Mouse (Mus musculus) erythroblast, embryonic 14.5 days (primary cell): ENCODE measurements around the gene 2510009E07Rik. TPM values are rescaled to one million over a fixed set of nuclear protein-coding genes. Genes with fewer than 3 reads are reported as not detected.
"Not testable (repeated sequence)": the region's sequence is repeated elsewhere in the genome, so short reads cannot be mapped to it uniquely, and the experiment has no call there.

ENCODE experiments used
- H3K27me3 ChIP-seq: 2 replicates; pipeline ENCODE4 v1.6.1; 2012; ENCODE audit warnings: inconsistent platforms; ENCODE audit not compliant: control insufficient read depth
- H3K36me3 ChIP-seq: 2 replicates; pipeline ENCODE4 v1.6.1; 2012; ENCODE audit warnings: mild to moderate bottlenecking, inconsistent platforms; ENCODE audit not compliant: control insufficient read depth
- H3K4me1 ChIP-seq: 2 replicates; pipeline ENCODE4 v1.6.1; 2012; ENCODE audit warnings: inconsistent platforms; ENCODE audit not compliant: control insufficient read depth
- H3K4me3 ChIP-seq: replicated peaks from 2 replicates; pipeline ENCODE3; 2012; ENCODE audit warnings: moderate library complexity, mild to moderate bottlenecking, inconsistent platforms
- H3K9me3 ChIP-seq: 2 replicates; pipeline ENCODE4 v1.6.1; 2012; ENCODE audit warnings: low read length, inconsistent platforms, mixed read lengths; ENCODE audit not compliant: control insufficient read depth
- GATA1 ChIP-seq: IDR thresholded peaks from 2 replicates; pipeline ENCODE4 v1.6.1; 2012; ENCODE audit warnings: low read length, inconsistent platforms, mixed read lengths
- TAL1 ChIP-seq: IDR thresholded peaks from 3 replicates; pipeline ENCODE4 v1.6.1; 2012; ENCODE audit warnings: low read length, inconsistent platforms, mixed read lengths
- polyA plus RNA-seq: library from polyadenylated mRNA; stranded (reverse); fragments of >175 nt; gene quantifications from 2 replicates; pipeline ENCODE4 v1.2.3, GENCODE M21; 2012

2510009E07Rik gene
- polyA plus RNA-seq, 1 experiment: not detected

- Histone ChIP-seq H3K9me3 (no peaks in the 10 kb centered on the region), H3K4me1 (peaks cover 9% of the 10 kb centered on the region), H3K36me3 (no peaks in the 10 kb centered on the region), H3K4me3 (no peak overlapping the region), H3K27me3 (peaks cover 36% of the 10 kb centered on the region)
- TF ChIP-seq TAL1 (no peak), GATA1 (no peak)
Measured at GRCm38 (mm10) chr16:21690216-21690755, 4.2 kb downstream of the 2510009E07Rik start.

- Histone ChIP-seq H3K4me1 (peaks cover 2% of the 10 kb centered on the region; the same call in 1 of the 2 replicates), H3K4me3 (no peak overlapping the region), H3K9me3 (no peaks in the 10 kb centered on the region), H3K27me3 (peaks cover 25% of the 10 kb centered on the region), H3K36me3 (no peaks in the 10 kb centered on the region)
- TF ChIP-seq TAL1: no peak
- TF ChIP-seq GATA1: no peak
Measured at GRCm38 (mm10) chr16:21689141-21689540, 5.3 kb downstream of the 2510009E07Rik start.

DNA sequence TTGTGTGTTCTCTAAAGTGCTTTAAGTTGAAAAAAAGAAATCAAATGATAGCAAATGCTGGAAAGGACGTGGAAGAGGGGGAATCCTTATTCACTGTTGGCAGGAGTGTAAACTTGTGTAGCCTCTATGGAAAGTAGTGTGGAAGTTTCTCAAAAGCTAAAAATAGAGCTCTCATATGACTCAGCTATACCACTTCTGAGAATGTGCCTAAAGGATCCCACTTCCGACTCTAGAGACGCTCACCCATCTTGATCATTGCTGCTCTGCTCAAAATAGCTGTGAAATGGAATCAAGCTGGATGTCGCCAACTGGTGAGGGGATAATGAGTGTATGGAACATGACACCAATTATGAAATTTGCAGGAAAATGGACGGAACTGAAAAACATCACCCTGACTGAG is 7.1 kb downstream of the 2510009E07Rik start:
- Histone ChIP-seq H3K27me3 (peaks cover 7% of the 10 kb centered on the region), H3K4me3 (no peak overlapping the region), H3K36me3 (no peaks in the 10 kb centered on the region), H3K9me3 (no peaks in the 10 kb centered on the region), H3K4me1 (no peaks in the 10 kb centered on the region)
- no peak for TF ChIP-seq TAL1
- TF ChIP-seq GATA1: no peak

DNA sequence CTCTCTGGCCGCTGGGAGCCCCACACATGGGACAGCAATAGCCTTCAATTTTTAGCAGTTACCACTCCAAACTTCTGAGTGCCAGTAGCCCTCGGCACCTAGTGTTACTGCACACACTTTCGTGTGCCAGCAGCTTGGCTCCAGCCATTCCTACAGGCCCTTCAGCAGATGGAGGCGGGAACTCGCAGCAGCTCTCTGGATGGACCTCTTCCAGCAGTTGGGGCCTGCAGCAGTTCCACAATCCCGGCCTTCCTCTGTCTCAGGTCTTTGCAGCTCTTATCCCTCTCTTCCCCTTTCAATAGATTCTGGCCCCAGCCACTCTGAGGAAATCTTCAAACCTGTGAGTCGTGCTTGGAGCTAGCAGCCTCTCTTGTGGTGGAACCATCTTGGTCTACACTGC is 17.7 kb downstream of the 2510009E07Rik start:
- H3K4me1 ChIP-seq: no peaks in the 10 kb centered on the region
- H3K36me3 ChIP-seq: no peaks in the 10 kb centered on the region
- H3K27me3 ChIP-seq: no peaks in the 10 kb centered on the region
- H3K4me3 ChIP-seq: no peak overlapping the region
- no peaks in the 10 kb centered on the region for H3K9me3 ChIP-seq
- TF ChIP-seq TAL1: no peak
- TF ChIP-seq GATA1: no peak

- H3K9me3 ChIP-seq, H3K4me1 ChIP-seq, H3K27me3 ChIP-seq, H3K36me3 ChIP-seq, H3K4me3 ChIP-seq: not testable (repeated sequence)
Measured at GRCm38 (mm10) chr16:21673651-21674050, 20.8 kb downstream of the 2510009E07Rik start.

DNA sequence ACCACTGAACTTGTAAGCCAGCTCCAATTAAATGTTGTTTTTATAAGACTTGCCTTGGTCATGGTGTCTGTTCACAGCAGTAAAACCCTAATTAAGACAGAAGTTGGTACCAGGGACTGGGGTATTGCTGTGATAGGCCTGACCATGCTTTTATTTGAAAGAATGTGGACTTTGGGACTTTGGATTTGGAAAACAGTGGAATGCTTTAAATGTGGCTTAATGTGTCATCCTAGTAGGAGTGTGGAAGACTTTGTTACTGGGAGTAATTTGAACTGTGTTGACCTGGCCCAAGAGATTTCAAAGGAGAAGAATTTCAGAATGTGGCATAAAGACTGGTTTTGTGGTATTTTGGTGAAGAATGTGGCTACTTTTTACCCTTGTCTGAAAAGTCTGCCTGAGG is 21.4 kb downstream of the 2510009E07Rik start:
- H3K9me3 ChIP-seq, H3K4me1 ChIP-seq, H3K27me3 ChIP-seq, H3K36me3 ChIP-seq, H3K4me3 ChIP-seq: not testable (repeated sequence)

DNA sequence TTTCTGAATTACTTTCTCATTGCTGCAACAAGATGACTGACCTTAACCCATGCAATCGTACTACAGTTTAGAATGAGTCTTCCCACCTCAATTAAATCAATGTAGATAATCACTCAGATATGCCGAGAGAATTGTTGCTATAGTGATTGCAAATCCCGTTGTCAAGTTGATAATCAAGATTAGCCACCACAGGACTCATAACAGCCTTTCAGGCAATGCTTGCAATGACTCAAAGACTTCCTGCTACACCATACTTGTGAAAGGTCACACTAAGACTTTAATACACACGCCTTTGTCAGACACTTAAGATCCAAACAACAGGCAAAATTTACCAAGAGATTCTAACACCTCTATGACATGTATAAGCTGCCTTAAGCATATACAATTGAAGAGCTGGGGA is 22.6 kb downstream of the 2510009E07Rik start:
- H3K9me3 ChIP-seq: no peaks in the 10 kb centered on the region
- no peaks in the 10 kb centered on the region for H3K36me3 ChIP-seq
- no peaks in the 10 kb centered on the region for H3K27me3 ChIP-seq
- TF ChIP-seq TAL1 (no peak), GATA1 (no peak)
- no peak overlapping the region for H3K4me3 ChIP-seq
- H3K4me1 ChIP-seq: no peaks in the 10 kb centered on the region

GRCm38 (mm10) chr16:21665423-21665986 is 29.0 kb downstream of the 2510009E07Rik start:
- Histone ChIP-seq H3K36me3 (no peaks in the 10 kb centered on the region), H3K4me1 (no peaks in the 10 kb centered on the region), H3K27me3 (peaks cover 3% of the 10 kb centered on the region; the same call in 1 of the 2 replicates), H3K4me3 (no peak overlapping the region), H3K9me3 (no peaks in the 10 kb centered on the region)
- TF ChIP-seq GATA1 (no peak), TAL1 (no peak)

DNA sequence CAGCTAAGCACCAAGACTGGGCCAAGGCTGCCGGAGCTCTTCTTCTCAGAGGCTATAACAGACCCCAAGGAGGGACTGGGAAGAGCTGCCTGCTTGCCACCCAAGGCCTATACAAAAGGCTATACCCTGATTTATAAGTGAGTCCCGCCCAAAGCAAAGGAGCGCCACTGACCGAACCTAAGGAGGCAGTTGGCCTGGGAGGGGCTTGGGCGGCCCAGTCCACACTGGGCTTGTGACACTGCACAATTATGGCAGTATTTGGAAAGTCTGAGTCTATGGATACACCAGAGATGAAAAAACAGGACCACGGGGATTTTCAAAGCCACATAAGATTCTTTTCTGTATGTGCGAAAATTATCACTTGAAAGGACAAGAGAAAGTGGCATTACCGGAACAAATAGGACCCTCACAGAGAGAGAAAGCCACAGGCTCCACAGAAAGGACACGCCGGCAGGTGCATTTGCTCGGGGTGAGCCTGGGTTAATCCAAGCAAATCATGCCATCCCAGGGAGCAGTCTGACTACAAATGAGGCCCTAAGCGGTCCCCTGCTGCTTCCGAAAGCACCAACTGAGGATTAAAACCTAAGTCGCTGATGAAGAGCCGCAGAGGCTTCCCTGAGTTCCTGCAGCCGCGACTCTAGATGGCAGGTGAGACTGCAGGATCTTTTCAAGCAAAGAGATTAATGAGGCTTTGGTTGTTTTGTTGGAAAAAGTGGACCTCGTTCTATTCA is 29.7 kb downstream of the 2510009E07Rik start:
- no peak for TF ChIP-seq GATA1
- TF ChIP-seq TAL1: no peak
- H3K36me3 ChIP-seq: no peaks in the 10 kb centered on the region
- H3K27me3 ChIP-seq: peaks cover 3% of the 10 kb centered on the region; the same call in 1 of the 2 replicates

More for the DNA sequence above, 29.7 kb downstream of the 2510009E07Rik start:
- H3K4me1 ChIP-seq: no peaks in the 10 kb centered on the region
- H3K9me3 ChIP-seq: no peaks in the 10 kb centered on the region
- H3K4me3 ChIP-seq: no peak overlapping the region
